ENCODE assay signal across 26 mouse cellular contexts in genomic region chr7:64882243-64882642, GRCm38 (mm10).
"Had no signal": no experiment of that assay in that cellular context is flagged by ENCODE, and none has a peak within 500 bp of the region (broad histone marks: within the 10 kb centered on the region; RNA-seq: fewer than 3 reads in every experiment).

No protein-coding gene starts in this region.

- H3K36me3 ChIP-seq: heart, embryonic 13.5 days; heart, embryonic 15.5 days; hindbrain, embryonic 13.5 days; hindbrain, embryonic 15.5 days; kidney, embryonic 15.5 days; limb, embryonic 12.5 days; liver, embryonic 13.5 days; liver, embryonic 15.5 days had no signal

- H3K4me3 ChIP-seq: heart, adult 2 months; heart, embryonic 13.5 days; heart, embryonic 15.5 days; hindbrain, embryonic 13.5 days; hindbrain, embryonic 15.5 days; kidney, embryonic 15.5 days; limb, embryonic 12.5 days; liver, embryonic 13.5 days; liver, embryonic 15.5 days had no signal

- H3K9me3 ChIP-seq: heart, embryonic 13.5 days; heart, embryonic 15.5 days; hindbrain, embryonic 13.5 days; hindbrain, embryonic 15.5 days; kidney, embryonic 15.5 days; limb, embryonic 12.5 days; liver, embryonic 13.5 days; liver, embryonic 15.5 days had no signal

- H3K27me3 ChIP-seq: heart, embryonic 15.5 days; hindbrain, embryonic 13.5 days; hindbrain, embryonic 15.5 days; kidney, embryonic 15.5 days; liver, embryonic 13.5 days; liver, embryonic 15.5 days had no signal

- H3K4me2 ChIP-seq: heart, embryonic 11.5 days; heart, embryonic 13.5 days; heart, embryonic 15.5 days; hindbrain, embryonic 13.5 days; hindbrain, embryonic 15.5 days; kidney, embryonic 15.5 days; limb, embryonic 12.5 days; liver, embryonic 11.5 days; liver, embryonic 13.5 days; liver, embryonic 15.5 days had no signal

- H3K4me1 ChIP-seq: heart, embryonic 13.5 days; heart, embryonic 15.5 days; kidney, embryonic 15.5 days; limb, embryonic 12.5 days; liver, embryonic 13.5 days; liver, embryonic 15.5 days had no signal

- ATAC-seq: hindbrain, postnatal 0 days; intestine, embryonic 16.5 days had no signal

- DNase-seq: gastrocnemius, postnatal 25 days; heart, adult 2 months; heart, postnatal 14 days; heart, postnatal 36 days; kidney, adult 11 months; kidney, adult 2 months; kidney, adult 9 months; kidney, postnatal 14 days; kidney, postnatal 36 days; layer of hippocampus, adult 9-11 months; layer of hippocampus, postnatal 36 days; left cerebral cortex, postnatal 4 days; liver; liver, embryonic 13.5 days had no signal

- H3K9ac ChIP-seq: heart, embryonic 13.5 days; heart, embryonic 15.5 days; hindbrain, embryonic 13.5 days; hindbrain, embryonic 15.5 days; kidney, embryonic 15.5 days; limb, embryonic 12.5 days; liver, embryonic 13.5 days; liver, embryonic 15.5 days had no signal

- H3K27ac ChIP-seq: heart, adult 2 months; heart, embryonic 13.5 days; heart, embryonic 15.5 days; hindbrain, embryonic 13.5 days; hindbrain, embryonic 15.5 days; hindbrain, postnatal 0 days; kidney, embryonic 15.5 days; kidney, postnatal 0 days; limb, embryonic 12.5 days; liver, embryonic 13.5 days; liver, embryonic 15.5 days had no signal
